Mouse (Mus musculus) myocyte (in vitro differentiated cells): ENCODE measurements around the gene Carnmt1. TPM values are rescaled to one million over a fixed set of nuclear protein-coding genes. Genes with fewer than 3 reads are reported as not detected.

Experiments
- H3K27me3 ChIP-seq: one replicate; pipeline ENCODE4 v1.6.1; 2011; ENCODE audit not compliant: control insufficient read depth, insufficient read depth, insufficient read length
- H3K36me3 ChIP-seq: one replicate; pipeline ENCODE4 v1.6.1; 2011; ENCODE audit not compliant: control insufficient read depth, insufficient read depth
- H3K4me2 ChIP-seq: one replicate; pipeline ENCODE4 v1.6.1; 2011; ENCODE audit warnings: low read depth, control low read depth
- H3K4me3 ChIP-seq: one replicate; pipeline ENCODE4 v1.5.1; 2011; ENCODE audit warnings: mild to moderate bottlenecking, control low read depth, moderate library complexity
- H3K79me2 ChIP-seq: one replicate; pipeline ENCODE4 v1.6.1; 2011; ENCODE audit not compliant: control insufficient read depth, insufficient read depth
- H3ac ChIP-seq: one replicate; pipeline ENCODE4 v1.6.1; 2011; ENCODE audit not compliant: control insufficient read depth, insufficient read length
- CEBPB ChIP-seq: IDR thresholded peaks from 2 replicates; pipeline ENCODE4 v1.6.1; 2011; ENCODE audit warnings: mild to moderate bottlenecking, moderate library complexity; ENCODE audit not compliant: poor library complexity, insufficient read depth, severe bottlenecking
- E2F4 ChIP-seq: IDR thresholded peaks from one replicate; pipeline ENCODE4 v1.6.1; 2011; ENCODE audit warnings: mild to moderate bottlenecking, control low read depth, moderate library complexity; ENCODE audit not compliant: insufficient read depth
- MAX ChIP-seq: IDR thresholded peaks from one replicate; pipeline ENCODE4 v1.6.1; 2011; ENCODE audit warnings: low read depth, mild to moderate bottlenecking, control low read depth
- MYOD1 ChIP-seq, 3 experiments: IDR thresholded peaks; one replicate each; pipeline ENCODE4 v1.6.1; 2011; ENCODE audit warnings: control low read depth in 2 of 3, low read depth in 2 of 3, mild to moderate bottlenecking in 2 of 3, moderate library complexity in 1 of 3; ENCODE audit not compliant: insufficient read length in 2 of 3, control insufficient read depth in 1 of 3
- MYOG ChIP-seq, 3 experiments: IDR thresholded peaks; one replicate each; pipeline ENCODE4 v1.6.1; 2011; ENCODE audit warnings: control low read depth in 2 of 3, low read depth in 2 of 3, mild to moderate bottlenecking in 2 of 3; ENCODE audit not compliant: insufficient read length in 2 of 3, control insufficient read depth in 1 of 3, insufficient read depth in 1 of 3
- POLR2A ChIP-seq: IDR thresholded peaks from one replicate; pipeline ENCODE4 v1.6.1; 2011; ENCODE audit warnings: low read depth, mild to moderate bottlenecking, control low read depth, moderate library complexity; ENCODE audit not compliant: insufficient read length
- POLR2AphosphoS2 ChIP-seq: IDR thresholded peaks from one replicate; pipeline ENCODE4 v1.6.1; 2011; ENCODE audit warnings: low read depth, control low read depth; ENCODE audit not compliant: insufficient read length
- REST ChIP-seq: IDR thresholded peaks from one replicate; pipeline ENCODE4 v1.6.1; 2011; ENCODE audit warnings: mild to moderate bottlenecking, control low read depth, moderate library complexity; ENCODE audit not compliant: insufficient read depth, insufficient read length
- SRF ChIP-seq: IDR thresholded peaks from one replicate; pipeline ENCODE4 v1.6.1; 2011; ENCODE audit warnings: low read depth; ENCODE audit not compliant: control insufficient read depth, insufficient read length
- TCF12 ChIP-seq: IDR thresholded peaks from one replicate; pipeline ENCODE4 v1.6.1; 2011; ENCODE audit warnings: mild to moderate bottlenecking, control low read depth; ENCODE audit not compliant: poor library complexity, insufficient read depth, severe bottlenecking
- TCF3 ChIP-seq: IDR thresholded peaks from one replicate; pipeline ENCODE4 v1.6.1; 2011; ENCODE audit warnings: low read depth, control low read depth; ENCODE audit not compliant: insufficient read length
- USF1 ChIP-seq: IDR thresholded peaks from one replicate; pipeline ENCODE4 v1.6.1; 2011; ENCODE audit warnings: low read depth, mild to moderate bottlenecking, control low read depth, moderate library complexity
- polyA plus RNA-seq: library from polyadenylated mRNA; unstranded; fragments of >200 nt; fragmentation: generic; extraction: Trizol; gene quantifications from one replicate; pipeline ENCODE4 v1.2.1, GENCODE M21; 2012; ENCODE audit warnings: missing spikeins

Gene Carnmt1
- polyA plus RNA-seq, 1 experiment = 6.1 TPM

- Histone ChIP-seq H3K79me2 (no peaks in the 10 kb centered on the region), H3K27me3 (no peaks in the 10 kb centered on the region), H3K4me2 (no peak overlapping the region), H3K36me3 (no peaks in the 10 kb centered on the region), H3ac (no peak overlapping the region), H3K4me3 (no peak overlapping the region)
- TF ChIP-seq POLR2A (no peak), POLR2AphosphoS2 (no peak), MAX (no peak), USF1 (no peak), TCF3 (no peak), MYOG (IDR thresholded peaks at IDR 0.05; ENCODE audit: control insufficient read depth in 1 of 3, insufficient read depth in 1 of 3, insufficient read length in 2 of 3, low read depth in 2 of 3) (no peak), E2F4 (no peak), TCF12 (no peak), SRF (no peak), REST (no peak), CEBPB (no peak), MYOD1 (IDR thresholded peaks at IDR 0.05; ENCODE audit: control insufficient read depth in 1 of 3, insufficient read length in 2 of 3, low read depth in 2 of 3) (no peak)
These were observed 17.0 kb downstream of the Carnmt1 start for GRCm38 (mm10) chr19:18687556-18687955.

- Histone ChIP-seq H3K79me2 (no peaks in the 10 kb centered on the region), H3K4me2 (no peak overlapping the region), H3ac (no peak overlapping the region), H3K36me3 (peaks cover 4% of the 10 kb centered on the region), H3K4me3 (no peak overlapping the region), H3K27me3 (no peaks in the 10 kb centered on the region)
- TF ChIP-seq TCF3 = no peak
- no peak for TF ChIP-seq USF1
- no peak for TF ChIP-seq CEBPB
- TF ChIP-seq MAX = no peak
- no peak for TF ChIP-seq MYOG (IDR thresholded peaks at IDR 0.05; ENCODE audit: control insufficient read depth in 1 of 3, insufficient read depth in 1 of 3, insufficient read length in 2 of 3, low read depth in 2 of 3)
- no peak for TF ChIP-seq E2F4
- no peak for TF ChIP-seq REST
- no peak for TF ChIP-seq SRF
- TF ChIP-seq TCF12 = no peak
- no peak for TF ChIP-seq POLR2A
- no peak for TF ChIP-seq MYOD1 (IDR thresholded peaks at IDR 0.05; ENCODE audit: control insufficient read depth in 1 of 3, insufficient read length in 2 of 3, low read depth in 2 of 3)
- TF ChIP-seq POLR2AphosphoS2 = no peak
These were observed 21.6 kb downstream of the Carnmt1 start for GRCm38 (mm10) chr19:18692176-18692575.

- H3K27me3 ChIP-seq = no peaks in the 10 kb centered on the region
- peaks cover 4% of the 10 kb centered on the region for H3K36me3 ChIP-seq
These were observed 22.2 kb downstream of the Carnmt1 start for GRCm38 (mm10) chr19:18692768-18693167.

GRCm38 (mm10) chr19:18695116-18695515, 24.6 kb downstream of the Carnmt1 start:
- Histone ChIP-seq H3K4me3 (no peak overlapping the region), H3K4me2 (no peak overlapping the region)

More at GRCm38 (mm10) chr19:18692768-18693167, 22.2 kb downstream of the Carnmt1 start:
- Histone ChIP-seq H3K4me3 (no peak overlapping the region), H3K4me2 (no peak overlapping the region), H3ac (no peak overlapping the region), H3K79me2 (no peaks in the 10 kb centered on the region)
- TF ChIP-seq CEBPB = no peak
- TF ChIP-seq SRF = no peak
- TF ChIP-seq MAX = no peak
- no peak for TF ChIP-seq E2F4
- no peak for TF ChIP-seq REST
- no peak for TF ChIP-seq POLR2AphosphoS2
- no peak for TF ChIP-seq TCF3
- TF ChIP-seq TCF12 = no peak
- TF ChIP-seq USF1 = no peak
- TF ChIP-seq POLR2A = no peak
- TF ChIP-seq MYOD1 (IDR thresholded peaks at IDR 0.05; ENCODE audit: control insufficient read depth in 1 of 3, insufficient read length in 2 of 3, low read depth in 2 of 3) = no peak
- TF ChIP-seq MYOG (IDR thresholded peaks at IDR 0.05; ENCODE audit: control insufficient read depth in 1 of 3, insufficient read depth in 1 of 3, insufficient read length in 2 of 3, low read depth in 2 of 3) = no peak

GRCm38 (mm10) chr19:18695552-18695951, 25.0 kb downstream of the Carnmt1 start:
- Histone ChIP-seq H3K36me3 (peaks cover 9% of the 10 kb centered on the region), H3K27me3 (no peaks in the 10 kb centered on the region), H3K4me2 (no peak overlapping the region), H3K4me3 (no peak overlapping the region), H3K79me2 (no peaks in the 10 kb centered on the region), H3ac (no peak overlapping the region)
- TF ChIP-seq MYOD1 (IDR thresholded peaks at IDR 0.05; ENCODE audit: control insufficient read depth in 1 of 3, insufficient read length in 2 of 3, low read depth in 2 of 3) (no peak), MYOG (IDR thresholded peaks at IDR 0.05; ENCODE audit: control insufficient read depth in 1 of 3, insufficient read depth in 1 of 3, insufficient read length in 2 of 3, low read depth in 2 of 3) (no peak)

More at GRCm38 (mm10) chr19:18695116-18695515, 24.6 kb downstream of the Carnmt1 start:
- no peaks in the 10 kb centered on the region for H3K79me2 ChIP-seq
- no peaks in the 10 kb centered on the region for H3K27me3 ChIP-seq
- peaks cover 4% of the 10 kb centered on the region for H3K36me3 ChIP-seq
- no peak overlapping the region for H3ac ChIP-seq
- TF ChIP-seq MYOD1 (IDR thresholded peaks at IDR 0.05; ENCODE audit: control insufficient read depth in 1 of 3, insufficient read length in 2 of 3, low read depth in 2 of 3) = no peak
- no peak for TF ChIP-seq E2F4
- no peak for TF ChIP-seq TCF12
- no peak for TF ChIP-seq REST
